17 mouse cellular contexts compared by ENCODE assay signal in the genomic region with DNA sequence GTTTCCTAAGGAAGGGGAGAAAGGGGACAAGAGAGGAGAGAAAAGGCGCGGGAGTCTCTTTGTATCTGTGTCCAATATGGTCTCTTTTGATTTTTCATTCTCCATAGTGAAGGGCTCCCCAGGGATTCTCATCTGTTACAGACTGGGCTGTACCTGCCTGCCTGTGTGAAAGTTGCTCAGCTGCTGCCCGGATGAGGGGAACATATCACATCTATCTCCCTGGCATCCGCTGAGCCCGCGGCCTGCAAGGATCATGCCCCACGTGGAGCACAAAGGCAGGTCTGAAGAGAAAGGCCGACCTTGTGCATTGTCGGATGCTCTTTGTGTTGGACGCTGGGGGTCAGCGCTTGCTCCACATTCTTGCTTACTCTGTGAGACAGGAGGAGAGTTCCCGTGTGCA.
DNase-seq lines count a peak whose midpoint lies in the region; ATAC-seq and TF ChIP-seq lines count a peak whose summit lies in the region.
"Had no signal": no experiment of that assay in that cellular context is flagged by ENCODE, and none has a peak within 500 bp of the region (broad histone marks: within the 10 kb centered on the region; RNA-seq: fewer than 3 reads in every experiment).

No protein-coding gene starts in this region.

- 11% methylated on average over 12 of the region's 12 CpGs for WGBS in hindbrain, embryonic 11.5 days
- WGBS in hindbrain, postnatal 0 days: 13% methylated on average over 12 of the region's 12 CpGs
- WGBS in midbrain, embryonic 12.5 days: 15% methylated on average over 12 of the region's 12 CpGs
- 72% methylated on average over 12 of the region's 12 CpGs for whole genome bisulfite sequencing in liver, embryonic 11.5 days

- no peak for TF ChIP-seq CTCF in hindbrain, postnatal 0 days (IDR thresholded peaks at IDR 0.05; ENCODE audit: low read depth)
- no peak for TF ChIP-seq CTCF in ES-Bruce4 (IDR thresholded peaks at IDR 0.05; ENCODE audit: low read depth, low read length)

- peaks cover 35% of the 10 kb centered on the region for H3K27me3 ChIP-seq in hindbrain, embryonic 11.5 days (ENCODE audit: control insufficient read depth, insufficient read depth, low read length)
- H3K27me3 ChIP-seq in hindbrain, postnatal 0 days (ENCODE audit: insufficient read depth, low read length): peaks cover 13% of the 10 kb centered on the region
- H3K27me3 ChIP-seq in ES-Bruce4 (ENCODE audit: control insufficient read depth, insufficient read depth, low read length, poor library complexity, severe bottlenecking): no peaks in the 10 kb centered on the region
- peaks cover 38% of the 10 kb centered on the region for H3K27me3 ChIP-seq in midbrain, embryonic 12.5 days
- H3K27me3 ChIP-seq in liver, embryonic 11.5 days (replicated peaks; ENCODE audit: control insufficient read depth, insufficient read depth, low read length): no peaks in the 10 kb centered on the region
- H3K27me3 ChIP-seq: intestine, embryonic 15.5 days had no signal

- no peak overlapping the region for H3K4me3 ChIP-seq in hindbrain, embryonic 11.5 days (ENCODE audit: low read depth, low read length)
- H3K4me3 ChIP-seq in hindbrain, postnatal 0 days (ENCODE audit: low read length): no peak overlapping the region
- no peak overlapping the region; the same call in 1 of the 2 replicates for H3K4me3 ChIP-seq in ES-Bruce4 (ENCODE audit: low read depth, low read length)
- no peak overlapping the region for H3K4me3 ChIP-seq in midbrain, embryonic 12.5 days
- no peak overlapping the region for H3K4me3 ChIP-seq in liver, embryonic 11.5 days (ENCODE audit: low read depth, low read length)
- H3K4me3 ChIP-seq: erythroblast, embryonic 14.5 days; intestine, embryonic 15.5 days; neural tube, embryonic 13.5 days had no signal

- peak overlapping the region; percentile 60; the same call in 1 of the 2 replicates for H3K27ac ChIP-seq in hindbrain, embryonic 11.5 days (ENCODE audit: low read depth, low read length)
- H3K27ac ChIP-seq in hindbrain, postnatal 0 days: no peak overlapping the region
- H3K27ac ChIP-seq in ES-Bruce4 (ENCODE audit: insufficient read depth, low read length): no peak overlapping the region
- no peak overlapping the region for H3K27ac ChIP-seq in midbrain, embryonic 12.5 days (replicated peaks)
- H3K27ac ChIP-seq in liver, embryonic 11.5 days (ENCODE audit: low read depth, low read length): no peak overlapping the region
- H3K27ac ChIP-seq: intestine, embryonic 15.5 days; neural tube, embryonic 13.5 days had no signal

- DNase-seq in hindbrain, embryonic 11.5 days (ENCODE audit: low spot score): peak; percentile 60
- DNase-seq in hindbrain, postnatal 0 days (ENCODE audit: low spot score): no peak
- peak; percentile 70 for DNase-seq in embryo, embryonic 10.5 days (ENCODE audit: low spot score)
- DNase-seq in urinary bladder, postnatal 25 days (ENCODE audit: low spot score): no peak
- DNase-seq in urinary bladder, postnatal 10 days (ENCODE audit: low spot score): no peak
- no peak for DNase-seq in liver, embryonic 11.5 days (ENCODE audit: low spot score)
- DNase-seq: adrenal gland, adult 2 months; cerebellum, postnatal 36 days; heart, postnatal 10 days; lung, postnatal 4 days; right cerebral cortex, postnatal 14 days; thymus, postnatal 25 days had no signal

- peak; percentile 75 for ATAC-seq in hindbrain, embryonic 11.5 days (ENCODE audit: low FRiP score)
- no peak for ATAC-seq in hindbrain, postnatal 0 days
- no peak for ATAC-seq in midbrain, embryonic 12.5 days (ENCODE audit: low FRiP score, low read depth)
- ATAC-seq in liver, embryonic 11.5 days (replicated peaks; ENCODE audit: low FRiP score): no peak
- ATAC-seq: intestine, embryonic 15.5 days had no signal

- no peak for TF ChIP-seq POLR2A in ES-Bruce4 (IDR thresholded peaks at IDR 0.05; ENCODE audit: insufficient read depth, low read length)

- H3K9me3 ChIP-seq in hindbrain, embryonic 11.5 days (ENCODE audit: control insufficient read depth, low read length): no peaks in the 10 kb centered on the region
- no peaks in the 10 kb centered on the region for H3K9me3 ChIP-seq in hindbrain, postnatal 0 days (ENCODE audit: low read length)
- no peaks in the 10 kb centered on the region for H3K9me3 ChIP-seq in ES-Bruce4 (replicated peaks; ENCODE audit: control insufficient read depth, insufficient read depth, low read length, poor library complexity, severe bottlenecking)
- H3K9me3 ChIP-seq in midbrain, embryonic 12.5 days: no peaks in the 10 kb centered on the region
- no peaks in the 10 kb centered on the region for H3K9me3 ChIP-seq in liver, embryonic 11.5 days (ENCODE audit: control insufficient read depth, low read length)
- H3K9me3 ChIP-seq: intestine, embryonic 15.5 days; neural tube, embryonic 13.5 days had no signal

- 0 out of 2 replicates have a peak, but pooled peaks have one; percentile 36 for TF ChIP-seq EP300 in ES-Bruce4 (IDR thresholded peaks at IDR 0.05; ENCODE audit: insufficient read depth, low read depth, low read length)

- no peaks in the 10 kb centered on the region for H3K36me3 ChIP-seq in hindbrain, embryonic 11.5 days (ENCODE audit: control insufficient read depth, insufficient read depth, low read length)
- no peaks in the 10 kb centered on the region for H3K36me3 ChIP-seq in hindbrain, postnatal 0 days (ENCODE audit: insufficient read depth, low read length)
- no peaks in the 10 kb centered on the region for H3K36me3 ChIP-seq in ES-Bruce4 (ENCODE audit: control insufficient read depth, insufficient read depth, low read length, poor library complexity, severe bottlenecking)
- no peaks in the 10 kb centered on the region for H3K36me3 ChIP-seq in midbrain, embryonic 12.5 days
- no peaks in the 10 kb centered on the region for H3K36me3 ChIP-seq in liver, embryonic 11.5 days (ENCODE audit: control insufficient read depth, insufficient read depth, low read length)
- H3K36me3 ChIP-seq: intestine, embryonic 15.5 days; neural tube, embryonic 13.5 days had no signal

- H3K9ac ChIP-seq in hindbrain, embryonic 11.5 days (ENCODE audit: low read depth, low read length): no peak overlapping the region
- no peak overlapping the region for H3K9ac ChIP-seq in hindbrain, postnatal 0 days (replicated peaks; ENCODE audit: low read length)
- H3K9ac ChIP-seq in ES-Bruce4 (ENCODE audit: low read depth, poor library complexity, severe bottlenecking): no peak overlapping the region
- H3K9ac ChIP-seq in midbrain, embryonic 12.5 days (replicated peaks): no peak overlapping the region
- no peak overlapping the region for H3K9ac ChIP-seq in liver, embryonic 11.5 days (ENCODE audit: low read depth, low read length)
- H3K9ac ChIP-seq: intestine, embryonic 15.5 days; neural tube, embryonic 13.5 days had no signal

- H3K4me1 ChIP-seq in hindbrain, embryonic 11.5 days (replicated peaks; ENCODE audit: control insufficient read depth, insufficient read depth, low read length): peaks cover 5% of the 10 kb centered on the region; the same call in 1 of the 2 replicates
- H3K4me1 ChIP-seq in hindbrain, postnatal 0 days (ENCODE audit: insufficient read depth, low read length): no peaks in the 10 kb centered on the region
- H3K4me1 ChIP-seq in ES-Bruce4 (ENCODE audit: control insufficient read depth, insufficient read depth, low read length): peaks cover 2% of the 10 kb centered on the region
- peaks cover 7% of the 10 kb centered on the region for H3K4me1 ChIP-seq in midbrain, embryonic 12.5 days
- H3K4me1 ChIP-seq in liver, embryonic 11.5 days (replicated peaks; ENCODE audit: control insufficient read depth, insufficient read depth, low read length): no peaks in the 10 kb centered on the region
- H3K4me1 ChIP-seq: intestine, embryonic 15.5 days had no signal

- no peak overlapping the region for H3K4me2 ChIP-seq in hindbrain, embryonic 11.5 days (replicated peaks; ENCODE audit: low read depth, low read length)
- H3K4me2 ChIP-seq in hindbrain, postnatal 0 days (ENCODE audit: low read depth, low read length): no peak overlapping the region
- H3K4me2 ChIP-seq in midbrain, embryonic 12.5 days (replicated peaks): peak overlapping the region; percentile 26; the same call in 1 of the 2 replicates
- H3K4me2 ChIP-seq in liver, embryonic 11.5 days: no peak overlapping the region
- H3K4me2 ChIP-seq: intestine, embryonic 15.5 days; neural tube, embryonic 13.5 days had no signal

Comparison
In these comparisons a context has a peak if more than half of its experiments do, and no peak if none do; other contexts are left out.
1. DNase-seq: peak in hindbrain, embryonic 11.5 days (single experiment) and embryo, embryonic 10.5 days (single experiment); none in hindbrain, postnatal 0 days (single experiment), urinary bladder, postnatal 25 days (single experiment), urinary bladder, postnatal 10 days (single experiment) and liver, embryonic 11.5 days (single experiment).